Comparison of ENCODE assay signal across 14 mouse cellular contexts in the genomic region with DNA sequence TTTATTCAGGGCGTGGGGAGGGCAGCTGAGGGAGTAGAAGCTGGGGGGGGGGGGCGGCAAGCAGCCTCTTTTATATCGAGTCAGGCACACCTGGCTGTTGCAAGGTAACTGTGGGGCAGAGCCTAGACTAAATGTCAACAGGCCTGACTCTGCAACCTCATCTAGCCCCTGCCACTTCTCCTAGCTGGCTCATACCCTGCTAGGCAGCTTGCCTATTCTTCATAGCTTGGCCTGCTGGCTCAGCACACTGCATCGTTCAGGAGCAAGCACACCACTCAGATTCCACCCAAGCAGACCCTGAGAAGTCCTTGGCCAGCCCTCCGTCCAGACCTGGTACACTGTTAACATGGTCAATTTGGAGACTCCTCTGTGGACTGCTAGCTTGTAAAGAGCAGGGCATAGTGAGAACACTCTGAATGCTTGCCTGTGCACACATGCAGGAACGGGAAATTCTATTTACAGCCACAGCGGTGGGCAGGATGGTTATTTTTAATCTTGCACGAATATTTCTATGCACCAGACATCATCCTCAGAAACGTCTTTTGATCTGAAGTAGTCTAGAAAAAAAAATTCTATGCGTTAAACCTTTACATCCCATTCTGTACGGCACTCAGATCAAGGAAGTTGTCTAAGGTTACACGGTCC. TPM values are rescaled to one million over a fixed set of nuclear protein-coding genes. Genes with fewer than 3 reads are reported as not detected.
DNase-seq lines count a peak whose midpoint lies in the region; ATAC-seq and TF ChIP-seq lines count a peak whose summit lies in the region.
"Had no signal": no experiment of that assay in that cellular context is flagged by ENCODE, and none has a peak within 500 bp of the region (broad histone marks: within the 10 kb centered on the region; RNA-seq: fewer than 3 reads in every experiment).

No protein-coding gene starts in this region.

- WGBS in heart, postnatal 0 days: 51% methylated on average over 12 of the region's 12 CpGs
- WGBS in forebrain, embryonic 15.5 days: 76% methylated on average over 12 of the region's 12 CpGs

- TF ChIP-seq CTCF in heart, postnatal 0 days (IDR thresholded peaks at IDR 0.05; ENCODE audit: low read depth): no peak

- H3K4me1 ChIP-seq in heart, postnatal 0 days (ENCODE audit: control insufficient read depth, insufficient read depth): no peaks in the 10 kb centered on the region
- peaks cover 9% of the 10 kb centered on the region for H3K4me1 ChIP-seq in forebrain, embryonic 15.5 days

- no peak for ATAC-seq in heart, postnatal 0 days (ENCODE audit: insufficient read depth, low read depth)
- ATAC-seq in forebrain, embryonic 15.5 days (replicated peaks): no peak
- ATAC-seq: midbrain, embryonic 13.5 days had no signal

- no peaks in the 10 kb centered on the region for H3K36me3 ChIP-seq in heart, postnatal 0 days (replicated peaks; ENCODE audit: control insufficient read depth, insufficient read depth, low read length)
- no peaks in the 10 kb centered on the region for H3K36me3 ChIP-seq in forebrain, embryonic 15.5 days
- H3K36me3 ChIP-seq: G1E; limb, embryonic 15.5 days; midbrain, embryonic 13.5 days had no signal

- no peaks in the 10 kb centered on the region for H3K9me3 ChIP-seq in heart, postnatal 0 days (replicated peaks; ENCODE audit: control insufficient read depth, low read length)
- H3K9me3 ChIP-seq in forebrain, embryonic 15.5 days: no peaks in the 10 kb centered on the region
- H3K9me3 ChIP-seq: G1E; limb, embryonic 15.5 days; midbrain, embryonic 13.5 days had no signal

- no peak for TF ChIP-seq EP300 in heart, postnatal 0 days (IDR thresholded peaks at IDR 0.05; ENCODE audit: low read depth)

- no peak overlapping the region for H3K9ac ChIP-seq in heart, postnatal 0 days (replicated peaks; ENCODE audit: low read depth, low read length)
- no peak overlapping the region for H3K9ac ChIP-seq in forebrain, embryonic 15.5 days (replicated peaks)
- H3K9ac ChIP-seq: hindbrain, embryonic 14.5 days; limb, embryonic 15.5 days; midbrain, embryonic 13.5 days had no signal

- no peak overlapping the region for H3K4me2 ChIP-seq in heart, postnatal 0 days (ENCODE audit: low read depth, low read length)
- H3K4me2 ChIP-seq in forebrain, embryonic 15.5 days (replicated peaks): no peak overlapping the region
- H3K4me2 ChIP-seq: hindbrain, embryonic 14.5 days; limb, embryonic 15.5 days; midbrain, embryonic 13.5 days had no signal

- H3K27me3 ChIP-seq in heart, postnatal 0 days (ENCODE audit: control insufficient read depth, insufficient read depth, low read length): peaks cover 8% of the 10 kb centered on the region; the same call in 1 of the 2 replicates
- H3K27me3 ChIP-seq in forebrain, embryonic 15.5 days: peaks cover 11% of the 10 kb centered on the region; the same call in 1 of the 2 replicates

- peak overlapping the region; percentile 52 for H3K27ac ChIP-seq in heart, postnatal 0 days (ENCODE audit: low read depth)
- no peak overlapping the region for H3K27ac ChIP-seq in forebrain, embryonic 15.5 days (replicated peaks)
- H3K27ac ChIP-seq: hindbrain, embryonic 14.5 days; limb, embryonic 15.5 days; midbrain, embryonic 13.5 days had no signal

- H3K4me3 ChIP-seq in heart, postnatal 0 days (ENCODE audit: low read depth, low read length): no peak overlapping the region
- H3K4me3 ChIP-seq in forebrain, embryonic 15.5 days: no peak overlapping the region
- H3K4me3 ChIP-seq: limb, embryonic 15.5 days; midbrain, embryonic 13.5 days had no signal

- peak; percentile 57 to 69 for DNase-seq in frontal cortex, adult 2 months (ENCODE audit: extremely low spot score in 1 of 2, low spot score in 1 of 2)
- DNase-seq in frontal cortex, postnatal 14 days (ENCODE audit: low spot score in 2 of 2): no peak
- DNase-seq in heart, postnatal 0 days (ENCODE audit: low spot score): no peak
- no peak for DNase-seq in heart, adult 9 months (ENCODE audit: low spot score in 2 of 2)
- DNase-seq in right cerebral cortex, postnatal 25 days: peak; percentile 42
- DNase-seq in right cerebral cortex, postnatal 4 days: no peak
- no peak for DNase-seq in neural tube, embryonic 10.5 days (ENCODE audit: extremely low spot score, low spot score)
- DNase-seq: kidney, adult 8-10 months had no signal

RNA-seq across cellular contexts. Expression of gene Myo5c, which starts 3.3 kb away (rescaled TPM):
- polyA plus RNA-seq in frontal cortex, adult 2 months (2012; rRNA removed): 1.6 and 2.0 TPM in 2 replicates
- total RNA-seq in heart, postnatal 0 days (2014; rRNA removed; ENCODE audit: low replicate concordance): 2.1 and 2.4 TPM in 2 replicates
- polyA plus RNA-seq in heart, postnatal 0 days (2015; fragmentation: Nextera tagmentation; extraction: Ambion mirVana): 1.2 and 1.5 TPM in 2 replicates
- 0.18 and 0.31 TPM in 2 replicates for polyA plus RNA-seq in forebrain, embryonic 15.5 days (2015; fragmentation: Nextera tagmentation; extraction: Ambion mirVana)
- total RNA-seq: granulocyte monocyte progenitor cell, adult 5-6 weeks had no signal
- polyA plus RNA-seq: G1E had no signal

Comparison
In these comparisons a context has a peak if more than half of its experiments do, and no peak if none do; other contexts are left out.
1. DNase-seq: peak in frontal cortex, adult 2 months (2 of 2) and right cerebral cortex, postnatal 25 days (single experiment); none in frontal cortex, postnatal 14 days (0 of 2), heart, postnatal 0 days (single experiment), heart, adult 9 months (0 of 2), right cerebral cortex, postnatal 4 days (single experiment) and neural tube, embryonic 10.5 days (single experiment).